ENCODE assay signal across 25 mouse cellular contexts in genomic region chr14:117451391-117451991, GRCm38 (mm10).
DNase-seq lines count a peak whose midpoint lies in the region; ATAC-seq and TF ChIP-seq lines count a peak whose summit lies in the region.
"Had no signal": no experiment of that assay in that cellular context is flagged by ENCODE, and none has a peak within 500 bp of the region (broad histone marks: within the 10 kb centered on the region; RNA-seq: fewer than 3 reads in every experiment).

No protein-coding gene starts in this region.

- TF ChIP-seq CTCF in liver, adult 2 months (IDR thresholded peaks at IDR 0.05; ENCODE audit: low read depth, low read length): no peak

- no peak for ATAC-seq in liver, embryonic 12.5 days
- ATAC-seq: activated CD4-positive, CD25-positive, alpha-beta regulatory T cell, adult 4 months; CD4-positive, CD25-positive, alpha-beta regulatory T cell, adult 4 months; intestine, embryonic 16.5 days had no signal

- TF ChIP-seq POLR2A in liver, adult 2 months (IDR thresholded peaks at IDR 0.05; ENCODE audit: extremely low read depth, insufficient read depth, low read length): no peak

- H3K4me2 ChIP-seq in liver, embryonic 12.5 days: no peak overlapping the region
- H3K4me2 ChIP-seq: embryonic facial prominence, embryonic 15.5 days; heart, embryonic 11.5 days; heart, embryonic 15.5 days had no signal

- no peaks in the 10 kb centered on the region for H3K79me2 ChIP-seq in liver, adult 2 months (ENCODE audit: control insufficient read depth, insufficient read depth, low read length)

- H3K4me3 ChIP-seq in liver, adult 2 months (ENCODE audit: insufficient read depth, low read depth, low read length): no peak overlapping the region
- no peak overlapping the region for H3K4me3 ChIP-seq in liver, embryonic 12.5 days
- H3K4me3 ChIP-seq: embryonic facial prominence, embryonic 15.5 days; erythroblast, embryonic 14.5 days; forebrain, embryonic 10.5 days; heart, adult 2 months; heart, embryonic 15.5 days had no signal

- intact Hi-C loops in left cerebral cortex, postnatal 14 days (cut with DNase I): no loop called here

- 73% methylated on average over 3 of the region's 3 CpGs for WGBS in liver, adult 2 months
- whole genome bisulfite sequencing in liver, embryonic 12.5 days (ENCODE audit: insufficient replicate concordance): 60% methylated on average over 3 of the region's 3 CpGs

- no peak overlapping the region for H3K27ac ChIP-seq in liver, adult 2 months (replicated peaks; ENCODE audit: insufficient read depth, low read depth, low read length)
- no peak overlapping the region for H3K27ac ChIP-seq in liver, embryonic 12.5 days
- H3K27ac ChIP-seq: embryonic facial prominence, embryonic 15.5 days; forebrain, embryonic 10.5 days; forebrain, embryonic 15.5 days; heart, adult 2 months; heart, embryonic 15.5 days; hindbrain, embryonic 14.5 days had no signal

- H3K9ac ChIP-seq in liver, adult 2 months (ENCODE audit: low read depth, low read length): no peak overlapping the region
- no peak overlapping the region for H3K9ac ChIP-seq in liver, embryonic 12.5 days
- H3K9ac ChIP-seq: embryonic facial prominence, embryonic 15.5 days; forebrain, embryonic 15.5 days; heart, embryonic 15.5 days; hindbrain, embryonic 14.5 days had no signal

- DNase-seq in embryo, embryonic 11 days: peak; percentile 21
- no peak for DNase-seq in embryo, embryonic 9.5 days (ENCODE audit: extremely low spot score)
- DNase-seq in liver, adult 2 months (ENCODE audit: extremely low read depth, low read depth, low spot score): peak; percentile 17
- DNase-seq in retina, postnatal 1 day: peak; percentile 19
- no peak for DNase-seq in retina, embryonic 14.5 days (ENCODE audit: low spot score)
- DNase-seq in left cerebral cortex, postnatal 14 days (ENCODE audit: low spot score in 2 of 2): no peak
- DNase-seq: adrenal gland, postnatal 25 days; B cell, adult 2 months; cerebellum, adult 2 months; cerebellum, postnatal 10 days; gastrocnemius, postnatal 10 days; heart, adult 2 months; heart, postnatal 14 days had no signal

- H3K9me3 ChIP-seq in liver, embryonic 12.5 days (replicated peaks): no peaks in the 10 kb centered on the region
- H3K9me3 ChIP-seq: embryonic facial prominence, embryonic 15.5 days; forebrain, embryonic 10.5 days; forebrain, embryonic 15.5 days; heart, embryonic 15.5 days had no signal

- H3K36me3 ChIP-seq in liver, adult 2 months (ENCODE audit: control insufficient read depth, insufficient read depth, low read length): no peaks in the 10 kb centered on the region
- H3K36me3 ChIP-seq in liver, embryonic 12.5 days: no peaks in the 10 kb centered on the region
- H3K36me3 ChIP-seq: embryonic facial prominence, embryonic 15.5 days; forebrain, embryonic 10.5 days; forebrain, embryonic 15.5 days; G1E; heart, embryonic 15.5 days had no signal

- no peaks in the 10 kb centered on the region for H3K27me3 ChIP-seq in liver, adult 2 months (ENCODE audit: control insufficient read depth, insufficient read depth, low read length)
- no peaks in the 10 kb centered on the region for H3K27me3 ChIP-seq in liver, embryonic 12.5 days (replicated peaks)
- H3K27me3 ChIP-seq: embryonic facial prominence, embryonic 15.5 days; forebrain, embryonic 15.5 days; heart, embryonic 15.5 days had no signal

- H3K4me1 ChIP-seq in liver, adult 2 months (ENCODE audit: control insufficient read depth, insufficient read depth, low read length): peaks cover 2% of the 10 kb centered on the region; the same call in 1 of the 2 replicates
- no peaks in the 10 kb centered on the region for H3K4me1 ChIP-seq in liver, embryonic 12.5 days
- H3K4me1 ChIP-seq: embryonic facial prominence, embryonic 15.5 days; heart, embryonic 15.5 days had no signal

Comparison
In these comparisons a context has a peak if more than half of its experiments do, and no peak if none do; other contexts are left out.
1. DNase-seq: peak in embryo, embryonic 11 days (single experiment), liver, adult 2 months (single experiment) and retina, postnatal 1 day (single experiment); none in embryo, embryonic 9.5 days (single experiment), retina, embryonic 14.5 days (single experiment) and left cerebral cortex, postnatal 14 days (0 of 2).